In the genomic region with DNA sequence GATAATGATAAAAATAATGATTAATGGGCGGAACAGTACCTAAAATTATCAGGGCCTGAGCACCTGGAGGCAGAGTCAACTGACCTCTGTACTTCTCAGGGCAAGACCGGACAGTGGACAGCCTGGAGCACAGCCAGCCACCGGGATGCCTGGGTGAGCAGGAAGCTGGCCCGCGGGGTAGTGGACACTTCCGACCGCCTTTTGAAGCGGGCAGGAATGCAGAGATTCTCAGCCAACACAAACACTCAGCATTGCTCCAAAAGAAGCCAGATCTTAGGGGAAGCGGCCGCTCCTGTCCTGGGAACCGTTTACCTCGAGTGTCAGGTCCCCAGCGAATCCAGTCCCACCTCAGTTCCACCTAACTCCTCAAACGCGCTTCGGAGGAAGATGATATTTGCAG, we compare ENCODE assay signal across 8 mouse cellular contexts. TPM values are rescaled to one million over a fixed set of nuclear protein-coding genes. Genes with fewer than 3 reads are reported as not detected.
DNase-seq lines count a peak whose midpoint lies in the region; ATAC-seq and TF ChIP-seq lines count a peak whose summit lies in the region.

No protein-coding gene starts in this region.

- no peaks in the 10 kb centered on the region for H3K36me3 ChIP-seq in forebrain, embryonic 15.5 days
- H3K36me3 ChIP-seq in intestine, embryonic 16.5 days (ENCODE audit: control insufficient read depth, insufficient read depth, low read length), result no peaks in the 10 kb centered on the region
- no peaks in the 10 kb centered on the region for H3K36me3 ChIP-seq in liver, embryonic 16.5 days (ENCODE audit: control insufficient read depth, insufficient read depth)

- H3K4me3 ChIP-seq in brown adipose tissue, adult 24 weeks (ENCODE audit: insufficient read depth, low read depth, low read length), result peak overlapping the region; percentile 69
- peak overlapping the region; percentile 33 for H3K4me3 ChIP-seq in forebrain, embryonic 15.5 days
- H3K4me3 ChIP-seq in intestine, embryonic 16.5 days (ENCODE audit: low read length), result peak overlapping the region; percentile 53
- H3K4me3 ChIP-seq in liver, embryonic 16.5 days (ENCODE audit: low read depth, low read length), result peak overlapping the region; percentile 54
- H3K4me3 ChIP-seq in olfactory bulb, adult 2 months (ENCODE audit: insufficient read depth, low read depth, low read length), result peak overlapping the region; percentile 19; the same call in 1 of the 2 replicates

- peak overlapping the region; percentile 71 for H3K4me2 ChIP-seq in forebrain, embryonic 15.5 days (replicated peaks)
- peak overlapping the region; percentile 89 for H3K4me2 ChIP-seq in intestine, embryonic 16.5 days (ENCODE audit: low read depth, low read length)
- H3K4me2 ChIP-seq in liver, embryonic 16.5 days (ENCODE audit: low read depth, low read length), result peak overlapping the region; percentile 48

- peak; percentile 46 for DNase-seq in gastrocnemius, adult 18-20 months (ENCODE audit: low spot score)
- no peak for DNase-seq in gastrocnemius, postnatal 25 days
- DNase-seq in left cerebral cortex, adult 9 months (ENCODE audit: low spot score in 2 of 2), result no peak

- peaks cover 14% of the 10 kb centered on the region; the same call in 1 of the 2 replicates for H3K27me3 ChIP-seq in forebrain, embryonic 15.5 days
- no peaks in the 10 kb centered on the region for H3K27me3 ChIP-seq in intestine, embryonic 16.5 days (replicated peaks; ENCODE audit: control insufficient read depth, insufficient read depth, low read length)
- peaks cover 4% of the 10 kb centered on the region; the same call in 1 of the 2 replicates for H3K27me3 ChIP-seq in liver, embryonic 16.5 days (ENCODE audit: control insufficient read depth, insufficient read depth, low read depth, low read length)

- peaks cover 12% of the 10 kb centered on the region for H3K4me1 ChIP-seq in brown adipose tissue, adult 24 weeks (ENCODE audit: control insufficient read depth, insufficient read depth, insufficient read length, low read length)
- H3K4me1 ChIP-seq in forebrain, embryonic 15.5 days, result peaks cover 17% of the 10 kb centered on the region
- peaks cover 32% of the 10 kb centered on the region for H3K4me1 ChIP-seq in intestine, embryonic 16.5 days (ENCODE audit: control insufficient read depth, insufficient read depth, low read length)
- H3K4me1 ChIP-seq in liver, embryonic 16.5 days (ENCODE audit: control insufficient read depth, low read depth, low read length), result peaks cover 7% of the 10 kb centered on the region; the same call in 1 of the 2 replicates
- H3K4me1 ChIP-seq in olfactory bulb, adult 2 months (ENCODE audit: control insufficient read depth, insufficient read depth, low read length), result peaks cover 18% of the 10 kb centered on the region

- TF ChIP-seq CTCF in olfactory bulb, adult 2 months (IDR thresholded peaks at IDR 0.05; ENCODE audit: insufficient read depth, low read depth, low read length), result no peak

- H3K27ac ChIP-seq in brown adipose tissue, adult 24 weeks (replicated peaks; ENCODE audit: low read depth, low read length), result peak overlapping the region; percentile 57
- H3K27ac ChIP-seq in forebrain, embryonic 15.5 days (replicated peaks), result no peak overlapping the region
- H3K27ac ChIP-seq in intestine, embryonic 16.5 days (ENCODE audit: low read length), result peak overlapping the region; percentile 55; the same call in 1 of the 2 replicates
- H3K27ac ChIP-seq in liver, embryonic 16.5 days (ENCODE audit: low read length), result peak overlapping the region; percentile 74
- H3K27ac ChIP-seq in olfactory bulb, adult 2 months (ENCODE audit: insufficient read depth, low read depth, low read length), result no peak overlapping the region

- no peak for TF ChIP-seq POLR2A in olfactory bulb, adult 2 months (IDR thresholded peaks at IDR 0.05; ENCODE audit: insufficient read depth, low read depth, low read length)

- 12% methylated on average over 16 of the region's 16 CpGs for WGBS in forebrain, embryonic 15.5 days
- WGBS in intestine, embryonic 16.5 days, result 7% methylated on average over 16 of the region's 16 CpGs
- WGBS in liver, embryonic 16.5 days (ENCODE audit: insufficient replicate concordance), result 5% methylated on average over 16 of the region's 16 CpGs
- 19% methylated on average over 16 of the region's 16 CpGs for WGBS in olfactory bulb, adult 2 months

- no peaks in the 10 kb centered on the region for H3K9me3 ChIP-seq in forebrain, embryonic 15.5 days
- no peaks in the 10 kb centered on the region for H3K9me3 ChIP-seq in intestine, embryonic 16.5 days (ENCODE audit: control insufficient read depth, low read length)
- no peaks in the 10 kb centered on the region for H3K9me3 ChIP-seq in liver, embryonic 16.5 days (replicated peaks; ENCODE audit: control insufficient read depth, low read length)

- no peak overlapping the region; the same call in 1 of the 2 replicates for H3K9ac ChIP-seq in forebrain, embryonic 15.5 days (replicated peaks)
- peak overlapping the region; percentile 72 for H3K9ac ChIP-seq in intestine, embryonic 16.5 days (ENCODE audit: low read depth, low read length)
- H3K9ac ChIP-seq in liver, embryonic 16.5 days (ENCODE audit: low read depth, low read length), result peak overlapping the region; percentile 55

- no peak for ATAC-seq in forebrain, embryonic 15.5 days (replicated peaks)
- no peak for ATAC-seq in intestine, embryonic 16.5 days
- peak; percentile 58 for ATAC-seq in liver, embryonic 16.5 days (ENCODE audit: low read depth)

RNA-seq across cellular contexts. Expression of a gene that starts 1.0 kb away (rescaled TPM):
- 10 to 100 TPM; 13.0 to 22.9 TPM for total RNA-seq in gastrocnemius, adult 18-20 months (2021)
- total RNA-seq in gastrocnemius, postnatal 25 days (2021), result 10 to 100 TPM; 11.2 to 16.5 TPM
- 53.3 and 66.7 TPM in 2 replicates for polyA plus RNA-seq in brown adipose tissue, adult 24 weeks (2012; ENCODE audit: insufficient read depth, insufficient read length, missing spikeins)
- 4.5 and 5.8 TPM in 2 replicates for polyA plus RNA-seq in forebrain, embryonic 15.5 days (2015; fragmentation: Nextera tagmentation; extraction: Ambion mirVana)
- polyA plus RNA-seq in intestine, embryonic 16.5 days (2015; fragmentation: Nextera tagmentation; extraction: Ambion mirVana), result 108 and 129 TPM in 2 replicates
- 89.2 and 94.7 TPM in 2 replicates for polyA plus RNA-seq in liver, embryonic 16.5 days (2015; fragmentation: Nextera tagmentation; extraction: Ambion mirVana)
- polyA plus RNA-seq in olfactory bulb, adult 2 months (2012; ENCODE audit: insufficient read depth, insufficient read length, low replicate concordance, missing spikeins), result not detected in 2 replicates

RNA-seq across cellular contexts. Expression of a gene that starts 48.0 kb away (rescaled TPM):
- 100 to 1,000 TPM; 135 to 165 TPM for total RNA-seq in gastrocnemius, adult 18-20 months (2021)
- total RNA-seq in gastrocnemius, postnatal 25 days (2021), result 100 to 1,000 TPM; 177 to 210 TPM
- polyA plus RNA-seq in brown adipose tissue, adult 24 weeks (2012; ENCODE audit: insufficient read depth, insufficient read length, missing spikeins), result 8,737 and 9,357 TPM in 2 replicates
- 1,549 and 1,577 TPM in 2 replicates for polyA plus RNA-seq in forebrain, embryonic 15.5 days (2015; fragmentation: Nextera tagmentation; extraction: Ambion mirVana)
- polyA plus RNA-seq in intestine, embryonic 16.5 days (2015; fragmentation: Nextera tagmentation; extraction: Ambion mirVana), result 1,842 and 2,069 TPM in 2 replicates
- polyA plus RNA-seq in liver, embryonic 16.5 days (2015; fragmentation: Nextera tagmentation; extraction: Ambion mirVana), result 1,140 and 1,165 TPM in 2 replicates
- not detected in 2 replicates for polyA plus RNA-seq in olfactory bulb, adult 2 months (2012; ENCODE audit: insufficient read depth, insufficient read length, low replicate concordance, missing spikeins)

RNA-seq across cellular contexts. Expression of a gene that starts 48.1 kb away (rescaled TPM):
- 1 to 10 TPM; 4.6 to 5.7 TPM for total RNA-seq in gastrocnemius, adult 18-20 months (2021)
- 1 to 10 TPM; 4.9 to 5.4 TPM for total RNA-seq in gastrocnemius, postnatal 25 days (2021)
- 3.3 and 8.9 TPM in 2 replicates for polyA plus RNA-seq in brown adipose tissue, adult 24 weeks (2012; ENCODE audit: insufficient read depth, insufficient read length, missing spikeins)
- 25.5 and 26.0 TPM in 2 replicates for polyA plus RNA-seq in forebrain, embryonic 15.5 days (2015; fragmentation: Nextera tagmentation; extraction: Ambion mirVana)
- polyA plus RNA-seq in intestine, embryonic 16.5 days (2015; fragmentation: Nextera tagmentation; extraction: Ambion mirVana), result 13.2 and 14.6 TPM in 2 replicates
- polyA plus RNA-seq in liver, embryonic 16.5 days (2015; fragmentation: Nextera tagmentation; extraction: Ambion mirVana), result 4.8 and 6.5 TPM in 2 replicates
- polyA plus RNA-seq in olfactory bulb, adult 2 months (2012; ENCODE audit: insufficient read depth, insufficient read length, low replicate concordance, missing spikeins), result not detected in 2 replicates

Comparison
In these comparisons a context has a peak if more than half of its experiments do, and no peak if none do; other contexts are left out.
1. H3K27ac ChIP-seq: peak in brown adipose tissue, adult 24 weeks (single experiment), intestine, embryonic 16.5 days (single experiment) and liver, embryonic 16.5 days (single experiment); none in forebrain, embryonic 15.5 days (single experiment) and olfactory bulb, adult 2 months (single experiment).
2. H3K4me3 ChIP-seq: peak in every context shown above with its lines; median percentile 69 in brown adipose tissue, adult 24 weeks; 54 in liver, embryonic 16.5 days; 53 in intestine, embryonic 16.5 days; 33 in forebrain, embryonic 15.5 days; 19 in olfactory bulb, adult 2 months.
3. Peak in every context shown above with its lines, with median percentiles within 50 percentile points of each other: H3K4me2 ChIP-seq.